Mouse (Mus musculus) neural tube, embryonic 15.5 days (tissue): ENCODE measurements around the gene 4930522H14Rik. TPM values are rescaled to one million over a fixed set of nuclear protein-coding genes. Genes with fewer than 3 reads are reported as not detected.

Experiments used
- ATAC-seq: fragments of 200-750 bp; cut with Nextera tagmentation; 2 replicates; pipeline ENCODE4 v1.8.0; 2017; ENCODE audit warnings: mild to moderate bottlenecking, moderate TSS enrichment, moderate library complexity; ENCODE audit not compliant: low FRiP score
- H3K27ac ChIP-seq: fragments of 300-500 bp; sonication (generic); replicated peaks from 2 replicates; pipeline ENCODE4 v1.5.1; 2015; ENCODE audit warnings: mild to moderate bottlenecking, inconsistent platforms
- H3K27me3 ChIP-seq: fragments of 300-500 bp; sonication (generic); replicated peaks from 2 replicates; pipeline ENCODE4 v1.6.1; 2015; ENCODE audit warnings: inconsistent platforms
- H3K36me3 ChIP-seq: fragments of 300-500 bp; sonication (generic); 2 replicates; pipeline ENCODE4 v1.6.1; 2015; ENCODE audit warnings: inconsistent platforms
- H3K4me1 ChIP-seq: fragments of 300-500 bp; sonication (generic); 2 replicates; pipeline ENCODE4 v1.6.1; 2015; ENCODE audit warnings: inconsistent platforms
- H3K4me2 ChIP-seq: fragments of 300-500 bp; sonication (generic); 2 replicates; pipeline ENCODE4 v1.6.1; 2015; ENCODE audit warnings: inconsistent platforms, mild to moderate bottlenecking, moderate library complexity
- H3K4me3 ChIP-seq: fragments of 300-500 bp; sonication (generic); replicated peaks from 2 replicates; pipeline ENCODE4 v1.5.1; 2015; ENCODE audit warnings: mild to moderate bottlenecking, inconsistent platforms
- H3K9ac ChIP-seq: fragments of 300-500 bp; sonication (generic); replicated peaks from 2 replicates; pipeline ENCODE4 v1.6.1; 2015; ENCODE audit warnings: mild to moderate bottlenecking, inconsistent platforms
- H3K9me3 ChIP-seq: fragments of 300-500 bp; sonication (generic); replicated peaks from 2 replicates; pipeline ENCODE4 v1.6.1; 2016; ENCODE audit warnings: inconsistent platforms
- WGBS: fragments of 180-500 bp; shearing (Covaris S2); methylation state at CpG from one replicate; pipeline ENCODE4 v1.1.7; 2015; ENCODE audit warnings: mixed read lengths; 5-methylcytosine and 5-hydroxymethylcytosine counted together
- polyA plus RNA-seq: library from polyadenylated mRNA; unstranded; fragments of >200 nt; fragmentation: Nextera tagmentation; extraction: Ambion mirVana; gene quantifications from 2 replicates; pipeline ENCODE4 v1.2.1, GENCODE M21; 2015

4930522H14Rik gene
- polyA plus RNA-seq: not detected in 2 replicates

DNA sequence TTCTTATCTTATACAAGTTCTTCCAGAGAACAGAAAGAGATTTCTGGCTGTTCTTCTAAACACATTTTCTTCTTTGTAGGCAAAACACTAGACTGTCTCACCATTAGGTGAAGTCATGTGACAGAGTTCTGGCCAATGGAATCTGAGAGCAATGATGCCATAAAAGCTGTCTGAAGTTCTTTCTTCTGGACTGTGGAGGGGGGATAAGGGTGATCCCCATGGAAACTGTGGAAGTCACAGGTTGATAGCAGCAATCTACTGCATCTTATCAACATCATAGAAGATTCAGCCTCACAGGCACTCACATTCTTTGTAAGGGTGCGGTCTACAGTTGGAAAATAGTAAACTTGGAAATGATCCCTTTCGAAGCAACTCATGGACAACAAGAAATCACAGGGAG is at the start of gene 4930522H14Rik:
4930522H14Rik (minus strand) TSS at position 187 of the 400 bp plus-strand sequence.
- H3K27me3 ChIP-seq: no peaks in the 10 kb centered on the region
- no peak for ATAC-seq
- H3K4me1 ChIP-seq: no peaks in the 10 kb centered on the region
- H3K27ac ChIP-seq: no peak within 1 kb of the TSS
- 0 out of 2 replicates have a peak within 1 kb of the TSS, but pooled peaks have one; percentile 0 for H3K4me2 ChIP-seq
- H3K4me3 ChIP-seq: no peak within 1 kb of the TSS
- no peaks in the 10 kb centered on the region for H3K36me3 ChIP-seq
- no peaks in the 10 kb centered on the region for H3K9me3 ChIP-seq
- 96% methylated on average over 2 of the region's 2 CpGs for WGBS
- no peak within 1 kb of the TSS for H3K9ac ChIP-seq

DNA sequence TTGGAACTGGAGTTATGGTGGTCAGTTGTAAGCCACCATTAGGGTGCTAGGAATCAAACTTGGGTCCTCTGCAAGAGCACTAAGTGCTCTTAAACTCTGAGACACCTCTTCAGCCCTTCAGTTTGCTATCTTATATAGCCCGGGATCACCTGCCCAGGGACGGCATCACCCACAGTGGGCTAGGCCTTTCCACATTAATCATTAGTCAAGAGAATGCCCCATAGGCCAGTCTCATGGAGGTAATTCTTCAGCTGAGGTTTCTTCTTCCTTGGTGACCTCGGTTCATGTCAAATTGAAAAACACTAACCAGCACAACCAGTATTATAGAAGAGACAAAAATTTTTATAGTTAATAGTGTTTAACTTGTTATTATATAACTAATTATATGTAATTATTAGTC is 47.3 kb upstream of the 4930522H14Rik start:
- no peak overlapping the region for H3K4me2 ChIP-seq
- H3K4me1 ChIP-seq: no peaks in the 10 kb centered on the region
- no peak overlapping the region for H3K27ac ChIP-seq
- no peak overlapping the region for H3K4me3 ChIP-seq
- no peaks in the 10 kb centered on the region for H3K9me3 ChIP-seq
- no peak for ATAC-seq
- 92% methylated on average over 3 of the region's 3 CpGs for WGBS
- no peaks in the 10 kb centered on the region for H3K27me3 ChIP-seq
- no peaks in the 10 kb centered on the region for H3K36me3 ChIP-seq
- no peak overlapping the region for H3K9ac ChIP-seq

DNA sequence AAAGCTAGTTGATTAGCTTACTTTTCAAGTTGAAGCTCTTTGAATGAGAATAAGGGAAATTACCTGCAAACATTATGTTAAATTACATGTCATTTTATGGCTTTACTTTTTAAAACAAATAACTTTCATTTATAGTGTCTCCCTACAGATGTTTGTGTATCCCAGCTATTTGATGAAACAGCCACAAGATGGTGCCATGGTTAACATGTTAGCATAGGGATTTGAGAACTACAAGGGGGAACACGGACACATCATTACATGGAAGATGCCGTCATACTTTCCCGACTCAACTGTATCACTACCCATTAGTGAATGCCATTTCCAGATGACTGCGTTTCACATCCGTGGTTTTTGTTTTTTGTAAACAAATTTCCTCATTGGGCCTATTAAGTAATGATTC is 45.8 kb upstream of the 4930522H14Rik start:
- 75% methylated on average over 5 of the region's 5 CpGs for WGBS
- Histone ChIP-seq H3K9me3 (no peaks in the 10 kb centered on the region), H3K27ac (no peak overlapping the region), H3K4me1 (no peaks in the 10 kb centered on the region), H3K4me3 (no peak overlapping the region), H3K36me3 (no peaks in the 10 kb centered on the region), H3K4me2 (no peak overlapping the region), H3K27me3 (no peaks in the 10 kb centered on the region), H3K9ac (no peak overlapping the region)
- no peak for ATAC-seq

DNA sequence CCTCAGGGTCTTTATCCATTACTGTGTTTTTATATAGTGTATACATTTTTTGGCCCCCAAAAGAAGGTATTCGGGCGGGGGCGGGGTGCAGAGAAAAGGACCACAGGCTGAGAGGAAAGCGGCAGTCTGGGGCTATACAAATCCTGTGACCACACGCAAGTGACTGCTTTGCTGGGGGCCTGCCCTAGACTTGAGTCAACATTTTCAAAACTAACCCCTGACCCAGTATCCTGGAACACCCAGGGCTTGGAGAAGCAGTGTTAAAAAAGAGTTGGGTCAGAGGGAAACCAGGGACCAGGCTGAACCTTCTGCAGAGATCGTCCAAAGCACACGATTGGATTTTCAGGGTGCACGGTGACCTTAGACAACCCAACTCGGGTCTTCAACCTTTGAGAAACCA is 43.7 kb upstream of the 4930522H14Rik start:
- Histone ChIP-seq H3K27me3 (no peaks in the 10 kb centered on the region), H3K9me3 (no peaks in the 10 kb centered on the region), H3K4me2 (no peak overlapping the region), H3K4me1 (no peaks in the 10 kb centered on the region), H3K9ac (no peak overlapping the region), H3K4me3 (no peak overlapping the region), H3K36me3 (no peaks in the 10 kb centered on the region), H3K27ac (no peak overlapping the region)
- ATAC-seq: no peak
- 85% methylated on average over 9 of the region's 9 CpGs for WGBS

DNA sequence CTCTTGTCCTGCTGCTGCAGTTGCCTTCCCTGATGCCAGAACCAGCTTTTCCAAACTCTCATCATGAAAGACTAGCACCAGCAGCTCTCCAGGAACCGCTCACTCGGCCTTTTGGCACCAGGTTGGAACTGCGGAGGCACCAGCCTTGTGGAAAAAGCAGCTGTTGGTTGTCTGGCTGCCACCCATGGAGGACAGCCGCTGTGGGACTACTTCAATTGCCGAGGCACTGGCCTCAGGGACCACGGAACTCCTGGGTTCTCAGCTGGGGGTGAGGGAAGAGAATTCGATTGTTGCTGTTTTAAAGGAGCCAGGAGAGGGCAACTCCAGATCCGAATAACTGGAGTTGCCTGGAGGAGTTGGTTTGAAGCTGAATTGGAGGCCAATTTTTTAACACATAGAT is 43.2 kb upstream of the 4930522H14Rik start:
- WGBS: 54% methylated on average over 8 of the region's 8 CpGs
- Histone ChIP-seq H3K4me1 (peaks cover 3% of the 10 kb centered on the region; the same call in 1 of the 2 replicates), H3K9ac (no peak overlapping the region), H3K27me3 (no peaks in the 10 kb centered on the region), H3K9me3 (no peaks in the 10 kb centered on the region), H3K27ac (no peak overlapping the region), H3K4me2 (no peak overlapping the region), H3K4me3 (no peak overlapping the region), H3K36me3 (no peaks in the 10 kb centered on the region)
- no peak for ATAC-seq

DNA sequence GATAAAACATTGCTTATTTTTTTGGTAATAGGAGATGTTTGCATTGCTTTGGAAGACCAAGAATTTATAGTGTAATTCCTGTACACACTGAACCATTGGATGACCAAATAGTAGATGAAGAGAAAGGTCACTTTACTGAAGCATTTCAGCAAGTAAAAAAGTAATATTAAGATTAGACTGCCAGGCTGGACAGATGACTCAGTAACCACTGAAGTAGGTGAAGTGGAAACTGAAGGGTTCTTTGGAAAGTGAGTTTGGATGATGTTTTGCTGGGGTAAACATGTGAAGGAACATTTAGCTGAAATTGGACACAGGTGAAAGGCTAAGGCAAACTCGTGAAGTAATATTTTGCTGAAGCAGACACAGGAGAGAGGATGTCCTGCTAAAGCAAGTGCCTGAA is 41.5 kb upstream of the 4930522H14Rik start:
- Histone ChIP-seq H3K4me1 (peaks cover 11% of the 10 kb centered on the region), H3K4me2 (no peak overlapping the region), H3K36me3 (no peaks in the 10 kb centered on the region), H3K9ac (no peak overlapping the region), H3K27me3 (no peaks in the 10 kb centered on the region), H3K27ac (no peak overlapping the region), H3K9me3 (no peaks in the 10 kb centered on the region), H3K4me3 (no peak overlapping the region)
- WGBS: 77% methylated on average over 1 of the region's 1 CpGs
- ATAC-seq: no peak

DNA sequence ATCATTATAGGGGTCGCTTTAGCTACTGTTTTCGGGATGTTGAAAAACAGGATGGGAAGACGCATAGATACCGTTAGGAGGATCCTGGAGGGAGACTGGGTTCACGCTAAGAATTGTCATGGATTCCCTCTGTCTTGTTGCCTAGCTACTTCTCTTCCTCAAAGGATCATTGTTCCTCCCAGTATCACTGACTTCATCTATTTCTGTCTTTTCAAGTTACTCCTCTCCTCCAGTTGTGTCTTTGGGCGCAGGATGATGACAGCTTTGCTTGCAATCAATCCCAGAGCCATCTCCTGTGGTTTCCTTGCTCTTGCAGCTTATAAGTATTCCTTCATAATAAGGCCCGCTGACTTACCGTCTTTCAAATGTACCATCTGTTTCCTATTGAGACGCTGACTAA is 38.3 kb upstream of the 4930522H14Rik start:
- H3K4me2 ChIP-seq: peak overlapping the region; percentile 57
- no peaks in the 10 kb centered on the region for H3K36me3 ChIP-seq
- no peaks in the 10 kb centered on the region for H3K9me3 ChIP-seq
- H3K27ac ChIP-seq: peak overlapping the region; percentile 63
- peak overlapping the region; percentile 37 for H3K4me3 ChIP-seq
- ATAC-seq: peak; percentile 78
- H3K27me3 ChIP-seq: no peaks in the 10 kb centered on the region
- peaks cover 11% of the 10 kb centered on the region for H3K4me1 ChIP-seq
- peak overlapping the region; percentile 41; the same call in 1 of the 2 replicates for H3K9ac ChIP-seq
- WGBS: 40% methylated on average over 9 of the region's 9 CpGs

DNA sequence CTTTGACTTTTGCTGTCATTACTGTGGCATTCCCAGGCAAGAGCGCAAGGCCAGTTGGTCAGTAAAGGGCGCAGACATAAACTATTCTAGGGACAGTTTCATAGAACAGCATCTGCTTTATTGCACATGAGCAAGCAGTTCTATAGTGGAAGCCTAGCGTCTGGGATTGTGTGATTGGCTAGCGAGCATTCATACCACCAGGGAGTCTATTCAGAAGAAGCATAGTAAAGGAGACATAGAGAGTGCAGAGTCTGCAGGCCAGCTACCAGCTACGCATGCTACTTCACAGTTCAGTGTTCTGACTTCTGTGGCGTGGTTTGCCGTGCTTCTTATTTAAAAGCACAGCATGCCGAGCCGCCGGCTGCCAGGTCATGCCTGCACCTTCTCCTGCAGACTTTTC is 37.9 kb upstream of the 4930522H14Rik start:
- H3K27ac ChIP-seq: peak overlapping the region; percentile 63
- WGBS: 39% methylated on average over 10 of the region's 10 CpGs
- no peaks in the 10 kb centered on the region for H3K36me3 ChIP-seq
- no peaks in the 10 kb centered on the region for H3K9me3 ChIP-seq
- peaks cover 11% of the 10 kb centered on the region for H3K4me1 ChIP-seq
- ATAC-seq: peak; percentile 95
- no peaks in the 10 kb centered on the region for H3K27me3 ChIP-seq
- peak overlapping the region; percentile 57 for H3K4me2 ChIP-seq
- H3K4me3 ChIP-seq: peak overlapping the region; percentile 37
- H3K9ac ChIP-seq: peak overlapping the region; percentile 41; the same call in 1 of the 2 replicates

DNA sequence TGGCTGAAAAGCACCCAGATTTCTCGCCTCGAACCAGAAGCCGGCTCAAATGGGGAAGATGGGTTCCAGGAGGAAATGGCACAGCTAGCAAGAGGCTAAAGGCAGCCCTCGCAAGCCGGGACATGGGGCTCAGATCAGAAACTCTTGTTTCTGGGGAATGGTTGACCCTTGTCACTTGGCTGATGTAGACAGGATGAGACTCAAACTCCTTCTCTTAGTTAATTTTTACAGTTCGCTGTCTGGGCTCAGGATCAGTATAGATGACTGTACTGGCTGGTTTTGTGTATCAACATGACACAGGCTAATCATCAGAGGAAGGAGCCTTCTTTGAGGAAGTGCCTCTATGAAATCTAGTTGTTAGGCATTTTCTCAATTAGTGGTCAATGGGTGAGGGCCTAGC is 33.6 kb upstream of the 4930522H14Rik start:
- peaks cover 11% of the 10 kb centered on the region for H3K4me1 ChIP-seq
- H3K9ac ChIP-seq: no peak overlapping the region
- H3K27me3 ChIP-seq: no peaks in the 10 kb centered on the region
- H3K4me2 ChIP-seq: no peak overlapping the region
- H3K9me3 ChIP-seq: no peaks in the 10 kb centered on the region
- no peak for ATAC-seq
- H3K36me3 ChIP-seq: no peaks in the 10 kb centered on the region
- WGBS: 94% methylated on average over 6 of the region's 6 CpGs
- H3K27ac ChIP-seq: no peak overlapping the region
- H3K4me3 ChIP-seq: no peak overlapping the region

DNA sequence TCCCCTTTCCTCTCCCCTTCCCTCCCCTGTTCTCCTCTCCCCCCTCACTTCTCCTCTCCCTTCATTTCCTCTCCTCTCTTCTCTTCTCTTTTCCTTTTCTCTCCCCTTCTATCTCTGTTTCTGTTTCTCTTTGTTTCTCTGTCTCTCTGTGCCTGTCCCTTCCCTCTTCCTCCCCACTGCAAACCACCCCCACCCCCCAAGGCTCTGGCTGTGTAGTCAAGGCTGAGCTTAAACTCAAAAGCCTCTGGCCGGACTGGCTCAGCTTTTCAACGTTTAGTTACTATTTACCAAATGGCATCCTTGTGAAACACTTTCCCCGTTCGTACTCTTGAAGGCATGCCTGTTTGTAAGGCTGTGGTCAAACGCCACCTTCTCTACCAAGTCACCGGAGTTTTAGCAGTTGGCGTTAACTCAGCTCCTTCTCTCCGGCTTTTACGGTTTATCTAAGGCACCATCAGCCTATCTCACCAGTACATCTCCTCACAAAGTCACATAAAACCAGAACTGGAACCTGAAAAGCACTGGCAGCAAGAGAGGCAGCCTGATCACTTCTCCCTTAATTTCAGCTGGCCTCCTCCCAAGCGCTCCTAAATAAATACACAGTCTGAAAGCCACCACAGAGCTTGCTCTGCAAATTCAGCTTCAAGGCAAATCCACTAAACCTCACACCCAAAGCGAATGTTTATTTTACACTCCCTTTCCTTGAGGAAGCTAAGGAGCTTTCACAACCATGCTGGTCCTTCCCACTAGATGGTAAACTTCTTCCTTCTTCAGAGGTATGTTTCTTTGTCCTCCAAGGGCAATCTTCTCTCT is 19.4 kb upstream of the 4930522H14Rik start:
- Histone ChIP-seq H3K27ac (no peak overlapping the region), H3K4me3 (no peak overlapping the region), H3K9me3 (no peaks in the 10 kb centered on the region), H3K4me1 (no peaks in the 10 kb centered on the region), H3K36me3 (no peaks in the 10 kb centered on the region), H3K9ac (no peak overlapping the region), H3K4me2 (peak overlapping the region; percentile 28; the same call in 1 of the 2 replicates), H3K27me3 (no peaks in the 10 kb centered on the region)
- WGBS: 54% methylated on average over 11 of the region's 11 CpGs
- no peak for ATAC-seq

DNA sequence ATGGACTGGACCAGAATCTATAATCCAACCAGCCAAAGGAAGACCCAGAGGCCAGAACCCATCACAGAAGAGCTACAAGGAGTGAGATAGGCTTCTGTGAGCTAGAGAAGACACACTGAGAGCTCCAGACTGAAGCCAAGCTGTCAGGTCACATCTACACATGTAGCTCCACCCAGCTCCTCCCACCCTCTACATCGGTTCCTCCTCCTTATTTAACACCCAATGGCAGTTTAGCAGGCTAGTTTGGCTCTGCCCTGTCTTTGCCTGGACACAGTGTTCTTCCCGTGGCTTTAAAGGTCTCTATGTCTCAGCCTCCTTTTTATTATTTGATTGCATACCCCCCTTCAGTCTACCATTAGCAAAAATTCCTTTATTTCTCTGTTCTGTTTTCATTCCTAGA is 16.2 kb upstream of the 4930522H14Rik start:
- no peaks in the 10 kb centered on the region for H3K36me3 ChIP-seq
- H3K4me2 ChIP-seq: no peak overlapping the region
- no peak overlapping the region for H3K9ac ChIP-seq
- H3K9me3 ChIP-seq: no peaks in the 10 kb centered on the region
- no peak overlapping the region for H3K27ac ChIP-seq
- ATAC-seq: no peak
- no peaks in the 10 kb centered on the region for H3K4me1 ChIP-seq
- WGBS: 21% methylated on average over 2 of the region's 2 CpGs
- no peaks in the 10 kb centered on the region for H3K27me3 ChIP-seq
- H3K4me3 ChIP-seq: no peak overlapping the region

DNA sequence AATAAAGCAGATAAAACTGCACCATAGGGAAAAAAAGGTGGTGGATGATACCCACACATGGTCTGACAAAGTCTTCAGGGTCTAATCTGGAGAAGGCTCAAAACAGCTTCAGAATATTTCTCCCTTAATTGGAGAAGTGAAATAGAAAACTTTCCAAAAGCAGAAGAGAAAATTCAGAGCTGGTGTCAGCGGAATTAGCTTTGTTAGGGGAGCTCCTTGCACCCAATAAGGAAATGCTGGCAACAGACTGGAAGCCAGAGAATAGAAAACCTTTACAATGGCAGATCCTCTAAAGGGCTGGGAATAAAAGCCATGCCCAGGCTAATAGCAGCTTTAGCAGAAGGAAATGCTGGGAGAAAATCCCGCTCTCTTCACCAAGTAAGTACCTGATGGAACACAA is 15.4 kb upstream of the 4930522H14Rik start:
- ATAC-seq: no peak
- no peak overlapping the region for H3K27ac ChIP-seq
- no peaks in the 10 kb centered on the region for H3K36me3 ChIP-seq
- no peak overlapping the region for H3K4me2 ChIP-seq
- no peaks in the 10 kb centered on the region for H3K27me3 ChIP-seq
- H3K4me1 ChIP-seq: no peaks in the 10 kb centered on the region
- no peak overlapping the region for H3K9ac ChIP-seq
- no peak overlapping the region for H3K4me3 ChIP-seq
- H3K9me3 ChIP-seq: no peaks in the 10 kb centered on the region
- WGBS: 88% methylated on average over 2 of the region's 2 CpGs
